ENCODE assay signal across 21 mouse cellular contexts in genomic region chr1:140205329-140205728, GRCm38 (mm10). TPM values are rescaled to one million over a fixed set of nuclear protein-coding genes. Genes with fewer than 3 reads are reported as not detected.
"Had no signal": no experiment of that assay in that cellular context is flagged by ENCODE, and none has a peak within 500 bp of the region (broad histone marks: within the 10 kb centered on the region; RNA-seq: fewer than 3 reads in every experiment).

No protein-coding gene starts in this region.

- DNase-seq: lung, adult 18-20 months; lung, embryonic 14.5 days; lung, postnatal 10 days; lung, postnatal 4 days; midbrain, embryonic 14.5 days; retina, postnatal 1 day; right cerebral cortex, adult 18-20 months; right cerebral cortex, postnatal 25 days; right cerebral cortex, postnatal 4 days; spleen, adult 18-20 months; thymus, adult 18-20 months; thymus, postnatal 25 days; thymus, postnatal 4 days had no signal

- H3K9me3 ChIP-seq: midbrain, embryonic 10.5 days; midbrain, embryonic 12.5 days; neural tube, embryonic 13.5 days; neural tube, embryonic 15.5 days had no signal

- H3K9ac ChIP-seq: lung, embryonic 14.5 days; midbrain, embryonic 12.5 days; neural tube, embryonic 13.5 days; neural tube, embryonic 15.5 days had no signal

- H3K27ac ChIP-seq: midbrain, embryonic 10.5 days; midbrain, embryonic 12.5 days; neural tube, embryonic 13.5 days; neural tube, embryonic 15.5 days had no signal

- H3K36me3 ChIP-seq: midbrain, embryonic 10.5 days; midbrain, embryonic 12.5 days; neural tube, embryonic 13.5 days; neural tube, embryonic 15.5 days had no signal

- H3K4me1 ChIP-seq: midbrain, embryonic 10.5 days; midbrain, embryonic 12.5 days; neural tube, embryonic 13.5 days; neural tube, embryonic 15.5 days had no signal

- H3K4me3 ChIP-seq: midbrain, embryonic 10.5 days; midbrain, embryonic 12.5 days; myocyte; neural tube, embryonic 13.5 days; neural tube, embryonic 15.5 days had no signal

RNA-seq across cellular contexts. Expression of gene Cfh, which starts 21.8 kb away (rescaled TPM):
- total RNA-seq: megakaryocyte-erythroid progenitor cell, adult 5-6 weeks had no signal

RNA-seq across cellular contexts. Expression of gene Kcnt2, which starts 40.6 kb away (rescaled TPM):
- total RNA-seq: megakaryocyte, adult 5-6 weeks; megakaryocyte-erythroid progenitor cell, adult 5-6 weeks had no signal
- polyA plus RNA-seq: small intestine, adult 2 months had no signal
